Mouse (Mus musculus) frontal cortex, postnatal 10 days (tissue): ENCODE data around the gene Gm44503.

ENCODE experiments used
- DNase-seq, 2 experiments: peaks; one replicate each; pipeline ENCODE4 v3.0.0; 2022; ENCODE audit warnings: low spot score in 2 of 2, mixed read lengths in 1 of 2

Gm44503 gene

GRCm38 (mm10) chr9:73025818-73026636 is 67.4 kb downstream of the Gm44503 start:
- peak in 1 of 2 experiments; percentile 16 for DNase-seq

- DNase-seq: no peak
Measured at GRCm38 (mm10) chr9:73030443-73030842, 71.8 kb downstream of the Gm44503 start.

- DNase-seq: no peak
Measured at GRCm38 (mm10) chr9:73031421-73031820, 72.8 kb downstream of the Gm44503 start.

GRCm38 (mm10) chr9:73033406-73033805 is 74.8 kb downstream of the Gm44503 start:
- no peak for DNase-seq

- peak; percentile 82 to 91 for DNase-seq
Measured at GRCm38 (mm10) chr9:73039222-73039945, 80.7 kb downstream of the Gm44503 start.

GRCm38 (mm10) chr9:73040080-73040479 is 81.4 kb downstream of the Gm44503 start, which contains the start of gene Pigb:
Gene Pigb (minus strand): TSS chr9:73040378.
- no peak for DNase-seq

- peak; percentile 40 to 75 for DNase-seq
Measured at GRCm38 (mm10) chr9:73044146-73045079, 85.8 kb downstream of the Gm44503 start, which contains the start of gene Rab27a. Gene Rab27a (plus strand): TSS chr9:73044854.

- no peak for DNase-seq
Measured at GRCm38 (mm10) chr9:73045204-73045603, 86.6 kb downstream of the Gm44503 start.

- no peak for DNase-seq
Measured at GRCm38 (mm10) chr9:73045711-73046110, 87.1 kb downstream of the Gm44503 start.

GRCm38 (mm10) chr9:73047906-73048305 is 89.3 kb downstream of the Gm44503 start:
- no peak for DNase-seq

- DNase-seq: no peak
Measured at GRCm38 (mm10) chr9:73048927-73049326, 90.3 kb downstream of the Gm44503 start.

GRCm38 (mm10) chr9:73049833-73050232 is 91.2 kb downstream of the Gm44503 start:
- no peak for DNase-seq

- no peak for DNase-seq
Measured at GRCm38 (mm10) chr9:73050606-73051005, 92.0 kb downstream of the Gm44503 start.

GRCm38 (mm10) chr9:73055441-73055911 is 96.8 kb downstream of the Gm44503 start:
- DNase-seq: no peak

GRCm38 (mm10) chr9:73059224-73059623 is 100.6 kb downstream of the Gm44503 start:
- DNase-seq: no peak

GRCm38 (mm10) chr9:73063621-73064290 is 105.1 kb downstream of the Gm44503 start:
- no peak for DNase-seq
